Mouse (Mus musculus): ENCODE data around the gene Tnpo1.
"Not testable (repeated sequence)": the region's sequence is repeated elsewhere in the genome, so short reads cannot be mapped to it uniquely, and the experiment has no call there.

Tnpo1 gene

DNA sequence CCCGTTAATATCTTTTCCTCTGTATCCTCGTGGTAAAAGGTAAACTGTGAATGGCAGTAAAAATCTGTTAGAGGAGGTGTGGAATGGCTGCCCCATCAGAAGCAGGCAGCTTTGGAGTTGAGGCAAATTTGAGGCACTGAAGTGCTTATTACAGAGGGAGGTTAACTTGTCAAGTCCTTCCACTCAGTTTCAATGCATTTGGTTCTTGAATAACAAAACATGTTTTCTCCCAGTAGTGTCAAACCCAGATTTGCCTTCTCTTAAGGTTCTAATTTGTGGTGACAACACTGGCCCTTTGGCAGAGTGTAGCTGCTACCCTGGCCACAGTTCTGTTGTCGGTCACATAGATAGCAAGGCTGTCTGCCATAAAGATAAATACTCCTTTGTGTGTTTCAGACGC lies 108.4 kb downstream of the Tnpo1 start:
- no peak for DNase-seq (ENCODE audit: low spot score in 2 of 2)

DNA sequence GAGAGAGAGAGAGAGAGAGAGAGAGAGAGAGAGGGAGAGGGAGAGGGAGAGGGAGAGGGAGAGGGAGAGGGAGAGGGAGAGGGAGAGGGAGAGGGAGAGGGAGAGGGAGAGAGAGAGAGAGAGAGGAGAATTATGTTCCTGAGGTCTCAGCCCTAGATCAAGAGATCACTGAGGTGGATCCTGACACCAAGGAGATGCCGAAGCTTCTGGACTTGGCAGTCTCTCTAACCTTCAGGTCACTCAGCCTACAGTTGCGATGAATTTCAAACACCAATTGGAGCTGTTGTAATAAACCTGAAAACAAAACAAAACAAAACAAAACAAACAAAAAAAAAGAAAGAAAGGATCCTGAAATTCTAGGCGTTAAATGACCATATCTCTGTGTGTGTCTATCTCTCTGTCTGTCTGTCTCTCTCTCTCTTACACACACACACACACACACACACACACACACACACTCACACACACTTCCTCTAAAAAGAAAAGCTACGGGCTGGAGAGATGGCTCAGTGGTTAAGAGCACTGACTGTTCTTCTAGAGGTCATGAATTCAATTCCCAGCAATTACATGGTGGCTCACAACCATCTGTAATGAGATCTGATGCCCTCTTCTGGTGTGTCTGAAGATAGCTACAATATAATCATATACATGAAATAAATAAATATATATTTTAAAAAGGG lies 109.1 kb downstream of the Tnpo1 start:
- DNase-seq (ENCODE audit: low spot score in 2 of 2) = not testable (repeated sequence)

DNA sequence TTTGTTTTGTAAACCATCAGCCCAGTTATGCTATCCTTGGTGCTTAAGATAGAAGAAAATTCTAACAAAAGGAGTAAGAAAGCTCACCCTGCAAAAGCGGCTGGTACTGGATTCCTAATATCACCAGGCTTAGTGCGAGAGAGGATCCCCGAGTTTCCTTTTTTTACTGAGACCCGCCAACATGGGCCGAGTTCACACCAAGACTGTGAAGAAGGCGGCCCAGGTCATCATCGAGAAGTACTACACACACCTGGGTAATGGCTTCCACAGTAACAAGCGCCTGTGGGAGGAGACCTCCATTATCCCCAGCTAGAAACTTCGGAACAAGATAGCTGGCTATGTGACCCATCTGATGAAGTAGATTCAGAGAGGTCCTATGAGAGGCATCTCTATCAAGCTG lies 109.6 kb downstream of the Tnpo1 start:
- no peak for DNase-seq (ENCODE audit: low spot score in 2 of 2)

DNA sequence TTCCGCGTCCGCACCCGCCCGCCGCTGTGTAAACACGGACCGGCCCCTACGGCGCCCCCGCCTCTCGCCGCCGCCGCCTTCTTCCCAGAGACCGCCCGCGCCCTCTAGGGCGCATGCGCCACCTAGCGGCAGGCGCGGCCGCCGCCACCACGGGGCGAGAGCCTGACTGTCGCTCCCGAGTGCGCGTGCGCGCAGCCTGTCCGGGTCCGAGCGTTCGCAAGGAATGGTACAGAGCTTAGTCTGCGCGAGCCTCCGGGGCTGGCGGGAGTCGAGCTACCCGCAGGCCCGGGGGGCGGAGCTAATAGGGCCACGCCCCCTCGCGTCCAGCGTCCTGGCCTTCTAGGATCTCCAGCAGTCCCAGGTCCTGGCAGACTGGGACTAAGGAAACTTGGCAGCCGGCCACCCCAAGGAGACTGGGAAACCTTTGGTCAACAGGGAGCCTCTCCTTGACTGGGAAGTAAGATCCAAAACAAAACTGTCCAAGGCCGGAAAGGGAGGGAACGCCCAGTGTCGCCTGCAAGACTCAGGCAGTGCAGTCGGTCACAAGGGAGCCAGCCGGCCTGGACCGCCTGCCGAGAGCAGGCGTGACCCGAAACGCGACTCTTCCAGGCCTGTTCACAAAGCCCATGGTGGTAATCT lies 110.9 kb downstream of the Tnpo1 start, which contains the start of gene Fcho2:
Gene Fcho2 (minus strand): TSS at position 303 of the 639 bp plus-strand sequence.
- peak; percentile 95 to 97 for DNase-seq (ENCODE audit: low spot score in 2 of 2)

DNA sequence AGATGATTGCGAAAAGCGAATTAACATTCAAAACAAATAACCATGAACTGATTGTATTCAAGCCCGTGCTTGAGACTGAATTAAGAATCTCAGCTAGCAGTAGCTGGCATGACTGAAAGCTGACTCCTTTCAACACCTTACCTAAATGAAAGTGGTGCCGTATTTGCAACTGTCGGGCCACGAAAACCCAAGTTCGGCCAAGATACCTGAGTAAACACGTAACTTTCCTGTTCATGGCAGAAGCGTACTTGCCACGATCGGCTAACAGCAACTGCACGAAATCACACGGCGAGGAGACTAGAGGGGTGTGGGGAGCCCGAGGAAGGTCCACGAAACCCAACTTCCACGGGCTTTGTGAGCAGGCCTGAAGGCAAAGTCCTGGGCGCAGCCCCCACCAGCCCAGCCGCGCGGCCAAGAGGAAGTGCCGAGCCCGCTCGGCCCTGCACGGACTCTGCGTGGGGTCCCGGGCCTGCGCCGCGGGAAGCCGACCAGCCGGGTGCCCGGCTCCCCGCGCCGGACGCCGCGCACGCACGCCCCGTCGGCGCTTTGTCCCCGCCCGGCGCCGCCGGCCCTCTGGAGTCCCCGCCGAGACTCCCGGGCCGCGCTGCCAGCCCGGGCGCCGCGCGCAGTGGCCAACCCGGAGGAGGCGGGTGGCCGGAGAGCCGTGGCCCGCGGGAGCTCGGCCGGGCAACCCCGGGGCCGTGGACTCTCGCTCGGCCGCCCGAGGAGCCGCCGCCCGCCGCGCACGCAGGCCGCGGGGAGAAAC lies 111.7 kb downstream of the Tnpo1 start:
- DNase-seq (ENCODE audit: low spot score in 2 of 2) = peak; percentile 37 to 40

DNA sequence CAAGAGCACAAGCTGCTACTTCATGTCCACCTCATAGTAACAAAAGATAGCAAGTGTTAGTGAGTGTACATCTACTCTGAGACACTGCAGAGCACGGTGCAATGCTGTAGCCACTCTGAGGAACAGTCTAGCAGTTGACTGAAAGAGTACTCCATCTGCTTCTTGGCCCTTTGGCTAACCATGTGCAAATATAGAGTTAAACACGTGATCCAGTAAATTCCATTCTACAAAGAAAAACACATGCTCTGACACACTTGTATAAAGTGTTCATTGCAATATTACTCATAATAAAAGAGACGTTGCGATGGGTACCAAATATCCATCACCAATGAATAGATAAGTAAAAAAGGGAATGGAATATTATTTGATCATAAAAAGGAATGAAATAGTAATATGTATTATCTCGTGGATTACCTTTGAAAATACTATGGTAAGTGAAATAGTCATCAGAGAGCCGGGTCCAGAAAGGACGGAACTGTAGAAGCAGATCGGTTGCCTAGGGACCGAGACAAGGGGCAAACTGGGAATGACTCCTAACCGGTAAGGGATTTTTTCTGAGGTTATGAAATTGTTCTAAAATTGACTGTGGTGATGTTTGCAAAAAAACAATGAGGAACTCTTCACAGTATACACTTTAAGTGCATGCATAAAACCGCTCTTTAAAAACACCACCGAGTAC lies 112.4 kb downstream of the Tnpo1 start:
- DNase-seq (ENCODE audit: low spot score in 2 of 2) = no peak

DNA sequence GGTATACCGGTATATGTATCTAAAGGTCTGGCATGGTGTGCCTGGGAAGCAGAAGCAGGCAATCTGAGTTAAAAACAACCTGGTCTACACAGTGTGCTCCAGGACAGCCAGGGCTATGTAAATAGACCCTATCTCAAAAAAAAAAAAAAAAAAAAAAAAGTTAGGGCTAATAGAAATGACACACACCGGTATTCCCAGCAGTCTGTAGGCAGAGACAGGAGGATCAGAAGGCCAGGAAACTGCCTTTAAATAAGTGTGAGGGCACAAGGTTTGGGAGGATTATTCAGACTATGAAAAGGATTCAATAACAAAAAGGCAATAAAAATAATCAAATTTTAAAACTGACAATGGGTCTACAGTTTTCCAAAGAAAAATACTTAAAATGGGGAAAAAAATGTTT lies 113.0 kb downstream of the Tnpo1 start:
- DNase-seq (ENCODE audit: low spot score in 2 of 2) = no peak

DNA sequence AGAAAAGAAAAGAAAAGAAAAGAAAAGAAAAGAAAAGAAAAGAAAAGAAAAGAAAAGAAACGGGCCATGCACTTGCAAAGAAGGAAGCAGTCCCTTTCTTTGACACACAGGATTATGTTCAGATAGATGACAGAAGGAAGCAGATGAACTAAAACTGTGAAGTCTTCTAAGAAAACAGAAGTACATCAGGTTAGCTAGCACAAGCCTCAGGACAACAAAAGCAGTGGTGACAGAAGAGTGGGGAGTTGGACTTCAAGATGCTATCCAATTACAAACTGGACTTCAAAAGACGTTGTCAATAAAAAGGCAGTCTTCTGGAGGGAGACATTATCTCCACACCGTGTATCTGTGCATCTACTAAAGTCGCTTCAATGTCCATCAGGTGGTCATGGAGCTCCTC lies 113.9 kb downstream of the Tnpo1 start:
- DNase-seq (ENCODE audit: low spot score in 2 of 2) = no peak

- DNase-seq (ENCODE audit: low spot score in 2 of 2) = no peak
Measured at GRCm38 (mm10) chr13:98810143-98810542, 116.0 kb downstream of the Tnpo1 start.

DNA sequence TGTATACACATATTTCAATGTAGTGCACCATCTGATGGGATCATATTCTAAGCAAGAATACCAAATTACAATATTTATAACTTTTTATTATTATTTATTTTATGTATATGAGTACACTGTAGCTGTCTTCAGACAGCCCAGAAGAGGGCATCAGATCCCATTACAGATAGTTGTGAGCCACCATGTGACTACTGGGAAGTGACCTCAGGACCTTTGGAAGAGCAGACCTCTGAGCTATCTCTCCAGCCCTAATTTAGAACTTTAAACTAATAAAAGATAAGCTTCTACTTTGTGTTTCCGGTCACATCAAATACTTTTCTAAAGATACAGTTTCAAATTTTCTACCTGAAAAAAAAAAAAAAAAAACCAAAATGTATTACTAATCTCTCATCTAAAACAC lies 117.1 kb downstream of the Tnpo1 start:
- no peak for DNase-seq (ENCODE audit: low spot score in 2 of 2)

DNA sequence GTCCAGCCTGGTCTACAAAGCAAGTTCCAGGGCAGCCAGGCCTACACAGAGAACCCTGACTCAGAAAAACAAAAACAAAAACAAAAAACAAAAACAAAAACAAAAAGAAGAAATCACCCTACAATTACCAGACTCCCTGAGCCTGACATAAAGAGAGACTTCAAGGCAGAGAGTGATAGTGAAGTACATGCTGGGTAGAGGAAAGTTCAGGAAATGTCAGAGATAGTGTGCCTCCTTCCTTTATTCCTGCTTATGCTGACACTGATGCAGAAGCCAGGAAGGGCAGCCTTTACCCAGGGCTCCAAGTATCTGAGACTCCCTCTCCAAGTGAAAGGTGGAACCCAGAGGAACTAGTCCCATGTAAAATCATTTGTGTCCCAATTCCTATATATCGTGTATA lies 121.7 kb downstream of the Tnpo1 start:
- DNase-seq (ENCODE audit: low spot score in 2 of 2) = no peak

DNA sequence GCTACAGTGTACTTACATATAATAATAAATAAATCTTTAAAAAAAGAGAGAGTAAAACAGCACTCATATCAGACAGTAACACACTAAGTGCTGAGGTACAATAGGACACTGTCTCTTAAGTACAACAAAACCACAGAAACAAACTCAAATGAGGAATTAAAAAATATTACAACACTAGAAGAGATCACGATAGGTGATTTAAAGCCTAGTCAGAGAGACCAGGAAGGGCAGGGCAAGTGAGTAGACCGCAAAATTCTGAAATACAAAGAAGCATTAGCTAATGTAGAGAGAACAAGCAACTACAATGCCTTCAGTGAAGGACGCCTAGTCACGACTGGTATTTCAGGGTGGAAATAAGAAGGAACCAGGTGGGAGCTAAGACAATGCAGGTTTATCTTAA lies 122.5 kb downstream of the Tnpo1 start:
- no peak for DNase-seq (ENCODE audit: low spot score in 2 of 2)

GRCm38 (mm10) chr13:98802957-98803356 lies 123.2 kb downstream of the Tnpo1 start:
- no peak for DNase-seq (ENCODE audit: low spot score in 2 of 2)

DNA sequence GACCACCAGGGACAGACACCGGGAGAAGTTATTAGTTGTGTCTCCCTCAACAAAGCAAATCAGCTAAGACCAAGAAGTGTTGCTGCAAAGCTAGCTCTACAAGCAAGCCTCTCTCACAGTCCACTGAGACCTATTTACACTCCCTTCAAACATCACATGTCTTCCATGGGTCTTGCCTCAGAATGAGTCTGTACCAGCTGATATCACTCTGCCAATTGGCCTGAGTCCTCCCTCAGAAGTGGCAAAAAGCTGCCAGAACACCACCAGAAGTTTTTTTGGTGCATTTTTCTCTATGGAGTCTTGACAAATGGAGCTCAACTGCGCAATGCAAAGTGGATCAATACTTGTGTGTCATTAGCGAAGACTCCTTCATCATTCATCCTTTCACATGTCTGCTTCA lies 130.7 kb downstream of the Tnpo1 start:
- no peak for DNase-seq (ENCODE audit: low spot score in 2 of 2)

GRCm38 (mm10) chr13:98792864-98793263 lies 133.3 kb downstream of the Tnpo1 start:
- no peak for DNase-seq (ENCODE audit: low spot score in 2 of 2)

DNA sequence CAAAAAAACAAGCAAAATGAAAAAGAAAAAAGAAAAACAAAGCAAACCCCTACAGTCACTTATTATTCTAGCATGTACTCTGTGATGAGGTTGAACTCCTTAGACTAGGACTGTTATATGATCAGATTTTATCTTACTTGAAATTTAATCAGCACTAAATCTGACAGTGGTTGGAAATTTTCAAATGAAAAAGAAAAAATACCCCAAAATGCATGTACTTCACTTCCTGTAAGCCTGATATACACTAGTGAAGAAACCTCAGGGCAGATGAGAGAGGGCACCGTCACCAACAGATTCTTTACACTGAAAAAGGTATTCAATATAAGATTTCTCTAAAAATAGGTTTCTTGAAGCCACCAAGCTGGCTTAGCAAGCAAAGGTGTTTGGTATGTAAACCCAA lies 134.5 kb downstream of the Tnpo1 start:
- DNase-seq (ENCODE audit: low spot score in 2 of 2) = no peak

Data from urinary bladder, postnatal 36 days (tissue).